Mouse (Mus musculus) embryonic facial prominence, embryonic 14.5 days (tissue): ENCODE measurements around the gene 1600012H06Rik. TPM values are rescaled to one million over a fixed set of nuclear protein-coding genes. Genes with fewer than 3 reads are reported as not detected.
"Not testable (repeated sequence)": the region's sequence is repeated elsewhere in the genome, so short reads cannot be mapped to it uniquely, and the experiment has no call there.

Experiments used
- ATAC-seq: fragments of 200-750 bp; cut with Nextera tagmentation; 2 replicates; pipeline ENCODE4 v1.8.0; 2017; ENCODE audit warnings: low read depth, moderate number of reproducible peaks, moderate TSS enrichment
- DNase-seq: peaks from one replicate; pipeline ENCODE4 v3.0.0-alpha.2; 2015; ENCODE audit warnings: low spot score
- H3K27ac ChIP-seq: fragments of 300-500 bp; sonication (generic); replicated peaks from 2 replicates; pipeline ENCODE4 v1.5.1; 2014; ENCODE audit warnings: low read depth, mild to moderate bottlenecking, low read length, moderate library complexity
- H3K27me3 ChIP-seq: fragments of 300-500 bp; sonication (generic); replicated peaks from 2 replicates; pipeline ENCODE4 v1.6.1; 2014; ENCODE audit warnings: low read length; ENCODE audit not compliant: control insufficient read depth, insufficient read depth
- H3K36me3 ChIP-seq: fragments of 300-500 bp; sonication (generic); 2 replicates; pipeline ENCODE4 v1.6.1; 2014; ENCODE audit warnings: low read length, mixed read lengths; ENCODE audit not compliant: control insufficient read depth, insufficient read depth
- H3K4me1 ChIP-seq: fragments of 300-500 bp; sonication (generic); 2 replicates; pipeline ENCODE4 v1.6.1; 2014; ENCODE audit warnings: antibody characterized with exemption, low read length; ENCODE audit not compliant: control insufficient read depth, insufficient read depth
- H3K4me2 ChIP-seq: fragments of 300-500 bp; sonication (generic); 2 replicates; pipeline ENCODE4 v1.6.1; 2014; ENCODE audit warnings: low read depth, mild to moderate bottlenecking, low read length, moderate library complexity, mixed read lengths
- H3K4me3 ChIP-seq: fragments of 300-500 bp; sonication (generic); 2 replicates; pipeline ENCODE4 v1.5.1; 2014; ENCODE audit warnings: low read depth, mild to moderate bottlenecking, low read length
- H3K9ac ChIP-seq: fragments of 300-500 bp; sonication (generic); 2 replicates; pipeline ENCODE4 v1.6.1; 2014; ENCODE audit warnings: low read depth, mild to moderate bottlenecking, low read length, moderate library complexity, mixed read lengths
- H3K9me3 ChIP-seq: fragments of 300-500 bp; sonication (generic); 2 replicates; pipeline ENCODE4 v1.6.1; 2016; ENCODE audit warnings: low read length; ENCODE audit not compliant: control insufficient read depth
- WGBS: fragments of 180-500 bp; shearing (Covaris S2); extraction: QIAGEN DNeasy Blood & Tissue Kit; methylation state at CpG from one replicate; pipeline ENCODE4 v1.1.7; 2014; 5-methylcytosine and 5-hydroxymethylcytosine counted together
- polyA plus RNA-seq: library from polyadenylated mRNA; unstranded; fragments of >200 nt; fragmentation: Nextera tagmentation; extraction: Ambion mirVana; gene quantifications from 2 replicates; pipeline ENCODE4 v1.2.1, GENCODE M21; 2014

1600012H06Rik gene
- polyA plus RNA-seq, 1 experiment from 2014 or later, result 45.9 TPM

- Histone ChIP-seq H3K4me1 (no peaks in the 10 kb centered on the region), H3K36me3 (peaks cover 67% of the 10 kb centered on the region), H3K4me3 (no peak overlapping the region), H3K27me3 (no peaks in the 10 kb centered on the region), H3K9ac (no peak overlapping the region), H3K27ac (no peak overlapping the region), H3K4me2 (no peak overlapping the region), H3K9me3 (no peaks in the 10 kb centered on the region)
- DNase-seq (no peak), ATAC-seq (no peak)
- 92% methylated on average over 8 of the region's 8 CpGs for WGBS
Observed at GRCm38 (mm10) chr17:14953452-14953851, 10.5 kb downstream of the 1600012H06Rik start.

GRCm38 (mm10) chr17:14958686-14959327 is 15.8 kb downstream of the 1600012H06Rik start:
- Histone ChIP-seq H3K27ac (no peak overlapping the region), H3K4me1 (peaks cover 8% of the 10 kb centered on the region), H3K9me3 (no peaks in the 10 kb centered on the region), H3K36me3 (peaks cover 27% of the 10 kb centered on the region), H3K4me2 (no peak overlapping the region), H3K4me3 (no peak overlapping the region), H3K27me3 (no peaks in the 10 kb centered on the region), H3K9ac (no peak overlapping the region)
- WGBS, result 92% methylated on average over 5 of the region's 5 CpGs
- ATAC-seq (no peak), DNase-seq (no peak)

GRCm38 (mm10) chr17:14959979-14960378 is 17.0 kb downstream of the 1600012H06Rik start:
- peaks cover 8% of the 10 kb centered on the region for H3K4me1 ChIP-seq
- no peaks in the 10 kb centered on the region for H3K27me3 ChIP-seq
- no peaks in the 10 kb centered on the region for H3K9me3 ChIP-seq
- ATAC-seq, result no peak
- peak; percentile 10 for DNase-seq
- peaks cover 16% of the 10 kb centered on the region for H3K36me3 ChIP-seq
- peak overlapping the region; percentile 55 for H3K9ac ChIP-seq
- 21% methylated on average over 3 of the region's 3 CpGs for WGBS
- H3K27ac ChIP-seq, result no peak overlapping the region
- H3K4me3 ChIP-seq, result peak overlapping the region; percentile 64
- H3K4me2 ChIP-seq, result peak overlapping the region; percentile 92

GRCm38 (mm10) chr17:14960520-14960919 is 17.5 kb downstream of the 1600012H06Rik start:
- H3K36me3 ChIP-seq, result peaks cover 15% of the 10 kb centered on the region
- H3K9ac ChIP-seq, result peak overlapping the region; percentile 80
- H3K4me2 ChIP-seq, result peak overlapping the region; percentile 92
- WGBS, result 0% methylated on average over 11 of the region's 23 CpGs
- peak overlapping the region; percentile 64 for H3K4me3 ChIP-seq
- peaks cover 8% of the 10 kb centered on the region for H3K4me1 ChIP-seq
- H3K27ac ChIP-seq, result no peak overlapping the region
- no peak for ATAC-seq
- H3K27me3 ChIP-seq, result no peaks in the 10 kb centered on the region
- no peaks in the 10 kb centered on the region for H3K9me3 ChIP-seq
- no peak for DNase-seq

- not testable (repeated sequence) for H3K27me3 ChIP-seq, H3K4me1 ChIP-seq, H3K9me3 ChIP-seq
- peak; percentile 4 for DNase-seq
- 0 out of 2 replicates have a peak within 1 kb of the TSS, but pooled peaks have one; percentile 52 for H3K27ac ChIP-seq
- peak; percentile 84 for ATAC-seq
- peaks cover 15% of the 10 kb centered on the region for H3K36me3 ChIP-seq
- H3K4me3 ChIP-seq, result peak within 1 kb of the TSS; percentile 64
- no CpG with 5 or more reads among the region's 100 CpGs for WGBS
- H3K9ac ChIP-seq, result peak within 1 kb of the TSS; percentile 80
- peak within 1 kb of the TSS; percentile 92 for H3K4me2 ChIP-seq
Observed at GRCm38 (mm10) chr17:14960951-14961556, 18.1 kb downstream of the 1600012H06Rik start, which contains the start of gene Phf10. Gene Phf10, minus strand, starts transcription at chr17:14961273.

- peak; percentile 95 for ATAC-seq
- not testable (repeated sequence) for H3K9me3 ChIP-seq, H3K4me1 ChIP-seq, H3K27ac ChIP-seq, DNase-seq, H3K4me3 ChIP-seq, H3K9ac ChIP-seq, H3K4me2 ChIP-seq, H3K27me3 ChIP-seq
- peaks cover 12% of the 10 kb centered on the region for H3K36me3 ChIP-seq
- no CpG with 5 or more reads among the region's 44 CpGs for WGBS
Observed at GRCm38 (mm10) chr17:14961557-14962154, 18.7 kb downstream of the 1600012H06Rik start.

GRCm38 (mm10) chr17:14968373-14968913 is 25.5 kb downstream of the 1600012H06Rik start:
- not testable (repeated sequence) for DNase-seq
- no CpG with 5 or more reads among the region's 6 CpGs for WGBS

GRCm38 (mm10) chr17:14977718-14978361 is 34.9 kb downstream of the 1600012H06Rik start:
- not testable (repeated sequence) for H3K4me1 ChIP-seq, H3K4me3 ChIP-seq, DNase-seq, H3K36me3 ChIP-seq, H3K4me2 ChIP-seq, H3K27ac ChIP-seq, H3K9me3 ChIP-seq, H3K9ac ChIP-seq, H3K27me3 ChIP-seq
- peak; percentile 27; the same call in 1 of the 2 replicates for ATAC-seq
- 4% methylated on average over 4 of the region's 7 CpGs for WGBS

More at GRCm38 (mm10) chr17:14968373-14968913, 25.5 kb downstream of the 1600012H06Rik start:
- not testable (repeated sequence) for H3K4me3 ChIP-seq, H3K4me1 ChIP-seq, ATAC-seq, H3K9ac ChIP-seq, H3K9me3 ChIP-seq, H3K27ac ChIP-seq, H3K27me3 ChIP-seq, H3K36me3 ChIP-seq, H3K4me2 ChIP-seq
